Mouse (Mus musculus) ES-E14 (cell line): ENCODE results near the gene Nkpd1.

Experiments
- CHD2 ChIP-seq: IDR thresholded peaks from 2 replicates; pipeline ENCODE4 v1.6.1; 2014; ENCODE audit warnings: mild to moderate bottlenecking, low read depth, low read length, inconsistent platforms
- HCFC1 ChIP-seq: IDR thresholded peaks from 2 replicates; pipeline ENCODE4 v1.6.1; 2012; ENCODE audit warnings: low read length, inconsistent platforms, borderline replicate concordance; ENCODE audit not compliant: insufficient read depth
- MAFK ChIP-seq: IDR thresholded peaks from 2 replicates; pipeline ENCODE4 v1.6.1; 2014; ENCODE audit warnings: mild to moderate bottlenecking, low read depth, low read length, inconsistent platforms; ENCODE audit not compliant: insufficient read depth
- ZC3H11A ChIP-seq: IDR thresholded peaks from 2 replicates; pipeline ENCODE4 v1.6.1; 2012; ENCODE audit warnings: low read depth, mild to moderate bottlenecking, inconsistent platforms, low read length, borderline replicate concordance
- ZNF384 ChIP-seq: IDR thresholded peaks from 2 replicates; pipeline ENCODE4 v1.6.1; 2012; ENCODE audit warnings: low read depth, low read length, inconsistent platforms

- TF ChIP-seq HCFC1: no peak
- TF ChIP-seq CHD2: no peak
- TF ChIP-seq ZC3H11A: no peak
- TF ChIP-seq MAFK: no peak
- TF ChIP-seq ZNF384: no peak
Observed at GRCm38 (mm10) chr7:19506326-19506725, 11.3 kb upstream of the Nkpd1 start.
